Mouse (Mus musculus): ENCODE measurements around the gene BC051019.

BC051019 gene
- long read RNA-seq, experiment 1: 0 reads
- long read RNA-seq, experiment 2: 0 reads

- intact Hi-C loops (cut with DNase I): no loop called here
These were observed at the start of gene BC051019 for GRCm38 (mm10) chr7:109723697-109724096. BC051019 (minus strand) TSS chr7:109723850.

GRCm38 (mm10) chr7:109772251-109772650 lies 48.6 kb upstream of the BC051019 start:
- intact Hi-C loops (cut with DNase I): no loop called here

- intact Hi-C loops (cut with DNase I): no loop called here
These were observed 45.2 kb upstream of the BC051019 start for GRCm38 (mm10) chr7:109768699-109769383.

- intact Hi-C loops (cut with DNase I): no loop called here
These were observed 44.1 kb upstream of the BC051019 start for GRCm38 (mm10) chr7:109767575-109768350.

GRCm38 (mm10) chr7:109764009-109764408 lies 40.4 kb upstream of the BC051019 start:
- intact Hi-C loops (cut with DNase I): no loop called here

- intact Hi-C loops (cut with DNase I): no loop called here
These were observed 32.6 kb upstream of the BC051019 start for GRCm38 (mm10) chr7:109756291-109756690.

- intact Hi-C loops (cut with DNase I): no loop called here
These were observed 30.4 kb upstream of the BC051019 start for GRCm38 (mm10) chr7:109754034-109754433.

- intact Hi-C loops (cut with DNase I): no loop called here
These were observed 28.6 kb upstream of the BC051019 start, which contains the start of gene Tmem9b for GRCm38 (mm10) chr7:109752008-109752925. Tmem9b (minus strand) TSS chr7:109752875.

GRCm38 (mm10) chr7:109751427-109752007 lies 27.9 kb upstream of the BC051019 start:
- intact Hi-C loops (cut with DNase I): no loop called here

GRCm38 (mm10) chr7:109747747-109748146 lies 24.1 kb upstream of the BC051019 start:
- intact Hi-C loops (cut with DNase I): no loop called here

- intact Hi-C loops (cut with DNase I): no loop called here
These were observed 18.1 kb upstream of the BC051019 start for GRCm38 (mm10) chr7:109741703-109742102.

GRCm38 (mm10) chr7:109741060-109741459 lies 17.4 kb upstream of the BC051019 start:
- intact Hi-C loops (cut with DNase I): no loop called here

GRCm38 (mm10) chr7:109739822-109740370 lies 16.2 kb upstream of the BC051019 start:
- intact Hi-C loops (cut with DNase I): no loop called here

GRCm38 (mm10) chr7:109734806-109735205 lies 11.2 kb upstream of the BC051019 start:
- intact Hi-C loops (cut with DNase I): no loop called here

GRCm38 (mm10) chr7:109731626-109732025 lies 8.0 kb upstream of the BC051019 start, which contains the start of gene Ascl3:
Ascl3 (minus strand) TSS chr7:109731726.
- intact Hi-C loops (cut with DNase I): no loop called here

GRCm38 (mm10) chr7:109723114-109723513 lies 536 bp downstream of the BC051019 start:
- intact Hi-C loops (cut with DNase I): no loop called here

- intact Hi-C loops (cut with DNase I): no loop called here
These were observed 1.0 kb downstream of the BC051019 start for GRCm38 (mm10) chr7:109722618-109723017.

GRCm38 (mm10) chr7:109719286-109719685 lies 4.4 kb downstream of the BC051019 start:
- intact Hi-C loops (cut with DNase I): loop anchor here (2.0 kb wide), 1 partner anchor 190 kb away; no protein-coding TSS in a partner anchor

GRCm38 (mm10) chr7:109713434-109713982 lies 10.1 kb downstream of the BC051019 start:
- intact Hi-C loops (cut with DNase I): no loop called here

- intact Hi-C loops (cut with DNase I): no loop called here
These were observed 11.5 kb downstream of the BC051019 start for GRCm38 (mm10) chr7:109712198-109712597.

All from adrenal gland (tissue).